Mouse (Mus musculus): Measurements from ENCODE around the gene Ces2f.

The Ces2f gene

DNA sequence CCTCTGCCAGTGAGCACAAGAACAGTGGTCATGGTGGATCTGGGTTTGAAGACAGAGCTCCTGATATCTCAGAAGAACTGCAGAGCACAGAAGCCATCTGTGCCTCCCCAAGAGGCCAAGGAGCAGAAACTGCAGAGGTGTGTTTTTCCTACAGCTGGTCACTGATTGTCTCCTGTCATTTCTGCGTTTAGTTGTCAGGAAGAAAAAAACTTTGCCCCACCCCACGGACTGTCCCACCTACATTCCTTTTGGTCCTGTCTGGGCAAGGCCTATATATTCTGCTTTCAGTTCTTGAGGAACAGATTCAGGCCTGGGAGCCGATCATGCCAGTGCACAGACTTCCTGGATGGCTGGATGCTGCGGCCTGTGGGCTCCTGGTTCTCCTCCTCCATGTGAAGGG, at the start of gene Ces2f:
TSS of gene Ces2f (plus strand) at position 301 of the 400 bp plus-strand sequence.
- DNase-seq, result no peak

GRCm38 (mm10) chr8:104901746-104902145, 45.4 kb upstream of the Ces2f start:
- no peak for DNase-seq

DNA sequence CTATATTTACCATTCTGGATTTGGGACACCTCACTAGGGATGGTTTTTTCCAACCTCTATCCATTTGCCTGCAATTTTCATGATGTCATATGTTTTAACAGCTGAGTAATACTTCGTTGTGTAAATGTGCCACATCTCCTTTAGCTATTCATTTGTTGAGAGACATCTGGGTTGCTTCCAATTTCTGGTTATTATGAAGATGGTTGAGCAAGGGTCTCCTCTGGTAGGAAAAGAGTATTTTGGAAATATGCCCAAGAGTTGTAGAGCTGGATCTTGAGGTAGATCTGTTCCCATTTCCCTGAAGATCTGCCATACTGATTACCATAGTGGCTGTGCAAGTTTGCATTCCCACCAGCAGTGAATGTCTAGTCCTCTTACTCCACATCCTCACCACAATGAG, 40.0 kb upstream of the Ces2f start:
- no peak for DNase-seq

DNA sequence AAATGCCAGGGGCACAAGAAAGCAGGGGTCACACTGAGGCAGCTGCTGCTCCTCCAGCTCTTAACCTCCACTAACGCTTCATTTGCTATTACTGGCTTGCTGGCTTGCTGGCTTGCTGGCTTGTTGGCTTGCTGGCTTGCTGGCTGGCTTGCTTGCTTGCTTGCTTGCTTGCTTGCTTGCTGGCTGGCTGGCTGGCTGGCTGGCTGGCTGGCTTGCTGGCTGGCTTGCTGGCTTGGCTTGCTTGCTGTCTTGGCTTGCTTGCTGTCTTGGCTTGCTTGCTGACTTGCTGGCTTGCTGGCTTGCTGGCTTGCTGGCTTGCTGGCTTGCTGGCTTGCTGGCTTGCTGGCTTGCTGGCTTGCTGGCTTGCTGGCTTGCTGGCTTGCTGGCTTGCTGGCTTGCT, 38.1 kb upstream of the Ces2f start:
- peak; percentile 67 for DNase-seq

GRCm38 (mm10) chr8:104909651-104910050, 37.5 kb upstream of the Ces2f start:
- DNase-seq, result peak; percentile 1

DNA sequence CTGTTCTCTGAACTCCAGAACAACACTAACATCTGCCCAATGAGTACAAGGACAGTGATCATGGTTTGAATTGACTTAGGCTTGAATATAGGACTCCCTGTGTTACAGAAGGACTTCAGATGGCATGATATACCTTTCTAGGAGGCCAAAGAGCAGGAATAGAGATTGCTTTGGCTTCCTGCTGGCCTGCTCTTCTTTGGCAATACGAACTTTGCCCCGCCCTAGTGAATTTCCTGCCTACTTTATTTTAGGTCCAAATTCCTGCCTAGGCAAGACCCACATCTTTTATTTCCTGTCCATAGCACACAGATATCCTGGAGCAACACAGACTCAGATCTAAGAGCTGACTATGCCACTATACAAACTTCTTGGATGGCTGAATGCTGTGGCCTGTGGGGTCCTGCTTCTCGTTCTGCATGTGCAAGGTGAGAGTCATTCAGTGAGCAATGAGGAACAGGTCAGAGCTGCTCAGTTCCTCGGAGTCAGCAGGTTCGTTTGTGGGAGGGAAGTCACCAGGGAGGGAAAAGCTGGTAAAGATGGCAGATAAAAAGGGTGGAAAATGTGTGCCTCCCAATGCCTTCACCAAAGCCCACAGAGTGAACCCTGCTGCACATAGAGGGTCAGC, 21.1 kb upstream of the Ces2f start, which contains the start of gene Ces2e:
TSS of gene Ces2e (plus strand) at position 289 of the 625 bp plus-strand sequence.
- DNase-seq, result no peak

DNA sequence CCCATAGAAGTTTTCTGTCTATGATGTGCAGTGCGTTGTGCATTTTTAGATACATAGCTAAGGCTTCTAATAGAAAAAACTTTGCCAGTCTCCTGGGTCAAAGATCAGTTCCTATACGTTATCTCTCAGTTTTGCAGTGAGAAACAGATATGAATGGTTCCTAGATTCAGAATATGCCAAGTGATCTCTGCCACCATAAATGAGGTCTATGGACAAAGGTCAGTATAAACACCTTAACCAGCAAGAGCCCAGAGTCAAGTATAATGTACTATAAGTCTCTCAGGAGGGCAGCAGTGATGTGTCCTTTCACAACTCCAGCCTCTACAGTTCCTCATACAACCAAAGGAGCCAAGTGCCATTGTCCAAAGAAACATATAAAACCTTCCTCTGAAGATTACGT, 19.9 kb upstream of the Ces2f start:
- DNase-seq, result no peak

DNA sequence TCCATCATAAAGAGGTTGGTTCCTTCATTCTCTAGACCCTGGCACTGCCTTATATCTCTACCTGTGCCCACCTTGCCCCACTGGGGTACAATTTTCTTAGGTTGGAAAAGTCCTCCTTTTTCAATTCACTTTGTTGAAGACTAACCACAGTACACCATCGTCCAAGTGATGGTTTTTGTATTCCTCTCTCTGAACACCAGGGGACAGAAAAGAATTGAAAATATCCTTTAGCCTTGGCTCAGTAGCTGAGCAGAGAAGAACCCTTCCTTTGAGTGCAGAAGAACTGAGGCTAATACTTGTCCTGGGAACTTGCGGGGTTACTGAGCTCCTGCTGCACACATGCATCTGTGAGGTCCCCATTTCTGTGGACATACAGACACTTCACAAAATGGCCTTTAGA, 2.5 kb upstream of the Ces2f start:
- no peak for DNase-seq

- DNase-seq, result no peak
These were observed 1.9 kb downstream of the Ces2f start for GRCm38 (mm10) chr8:104949031-104949430.

DNA sequence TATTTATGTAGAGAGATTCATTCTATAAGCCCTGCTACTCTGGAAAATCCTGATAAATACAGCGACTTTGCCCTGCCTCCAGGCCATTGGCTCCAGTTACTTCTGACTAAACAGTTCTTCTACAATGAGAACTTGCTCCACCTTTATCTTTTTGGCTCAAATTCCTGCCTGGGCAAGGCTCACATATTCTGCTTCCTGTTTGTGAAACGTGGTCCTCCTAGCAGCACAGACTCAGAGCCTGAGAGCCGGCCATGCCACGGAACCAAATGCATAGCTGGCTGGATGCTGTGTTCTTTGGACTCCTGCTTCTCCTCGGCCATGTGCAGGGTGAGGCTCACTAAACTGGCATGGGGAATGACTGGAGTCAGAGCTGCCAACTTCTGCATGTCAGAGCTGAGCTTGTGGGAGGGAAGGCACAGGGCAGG, 14.4 kb downstream of the Ces2f start, which contains the start of gene Ces2g:
TSS of gene Ces2g (plus strand) at position 182 of the 425 bp plus-strand sequence.
- no peak for DNase-seq

DNA sequence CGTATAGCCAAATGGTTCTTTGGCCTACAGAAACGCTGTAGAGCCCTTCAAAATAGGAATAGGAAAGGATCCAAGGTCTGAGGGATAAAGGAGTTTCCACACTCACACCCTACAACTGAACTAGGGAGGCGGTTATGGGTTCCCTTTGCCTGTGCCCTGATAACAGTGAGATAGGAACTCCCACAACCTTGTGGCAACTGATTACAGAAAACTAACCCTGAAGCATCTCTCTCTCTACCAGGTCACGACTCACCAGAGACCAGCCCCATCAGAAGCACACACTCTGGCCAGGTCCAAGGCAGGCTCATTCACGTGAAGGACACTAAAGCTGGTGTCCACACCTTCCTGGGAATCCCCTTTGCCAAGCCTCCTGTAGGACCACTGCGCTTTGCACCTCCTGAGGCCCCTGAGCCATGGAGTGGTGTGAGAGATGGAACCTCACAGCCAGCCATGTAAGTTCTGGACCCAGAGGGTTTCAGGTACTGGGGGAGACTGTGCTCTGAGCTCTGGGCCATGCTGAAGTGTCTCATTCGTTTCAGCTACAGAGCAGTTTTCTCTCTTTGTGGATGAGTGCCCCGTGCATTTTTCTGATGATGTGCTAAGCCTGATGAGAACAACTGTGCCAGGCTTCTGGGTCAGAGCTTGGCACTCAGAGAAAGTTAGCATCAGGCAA, 15.2 kb downstream of the Ces2f start:
- DNase-seq, result no peak

- no peak for DNase-seq
These were observed 16.3 kb downstream of the Ces2f start for GRCm38 (mm10) chr8:104963375-104963894.

- DNase-seq, result no peak
These were observed 37.0 kb downstream of the Ces2f start for GRCm38 (mm10) chr8:104984126-104984525.

DNA sequence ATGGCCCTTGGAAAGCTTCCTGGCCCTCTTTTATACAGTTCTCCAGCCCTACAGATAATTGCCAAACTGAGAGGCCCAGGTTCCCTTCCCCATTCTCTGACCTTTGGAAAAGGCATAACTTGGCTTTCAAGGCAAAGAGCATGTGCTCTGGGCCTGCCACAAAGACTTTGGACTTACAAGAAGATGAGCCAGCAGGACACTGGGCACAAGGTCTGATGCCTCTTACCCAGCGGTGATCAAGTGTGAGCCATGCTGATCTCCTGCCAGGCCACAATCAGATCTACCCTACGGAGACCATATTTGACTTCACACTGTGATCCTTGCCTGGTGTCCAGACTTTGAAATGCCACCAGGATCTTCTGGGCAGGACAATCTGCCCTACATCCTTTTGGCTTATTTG, 37.8 kb downstream of the Ces2f start:
- no peak for DNase-seq

- DNase-seq, result no peak
These were observed 51.0 kb downstream of the Ces2f start for GRCm38 (mm10) chr8:104998191-104998590.

- DNase-seq, result no peak
These were observed 52.0 kb downstream of the Ces2f start for GRCm38 (mm10) chr8:104999183-104999582.

DNA sequence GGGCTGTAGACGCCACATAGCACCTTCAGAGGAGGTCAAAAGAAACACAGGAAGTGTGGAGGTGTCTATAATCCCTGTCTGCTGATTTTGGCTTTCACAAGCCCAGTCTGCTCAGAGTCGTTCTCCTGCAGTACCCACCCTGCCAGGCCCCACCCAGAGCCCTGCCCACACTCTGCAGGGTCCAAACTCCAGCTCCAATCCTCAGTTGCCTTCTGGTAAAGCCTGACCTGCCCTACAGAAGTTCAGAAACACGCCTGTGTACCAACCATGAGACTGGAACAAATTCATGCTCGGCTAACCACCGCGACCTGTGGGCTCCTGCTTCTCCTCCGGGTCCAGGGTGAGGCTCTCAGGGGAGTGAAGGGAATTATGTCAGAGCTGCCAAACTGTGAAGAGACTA, 53.4 kb downstream of the Ces2f start, which contains the start of gene Ces2h:
TSS of gene Ces2h (plus strand) at position 268 of the 400 bp plus-strand sequence.
- DNase-seq, result no peak

All from cerebellum, adult 8-10 months (tissue).